Mouse (Mus musculus): ENCODE results near the gene Baiap2l2.

GRCm38 (mm10) chr15:79262375-79262774 is 23.0 kb downstream of the Baiap2l2 start:
- TF ChIP-seq CTCF (IDR thresholded peaks at IDR 0.05; ENCODE audit: extremely low read depth, insufficient read depth, insufficient read length, insufficient replicate concordance), result no peak
- no peak for TF ChIP-seq POLR2A (IDR thresholded peaks at IDR 0.05; ENCODE audit: low read depth, low read length)
